Comparison of ENCODE assay signal across 8 mouse cellular contexts in genomic region chr9:108080168-108080567, GRCm38 (mm10). TPM values are rescaled to one million over a fixed set of nuclear protein-coding genes. Genes with fewer than 3 reads are reported as not detected.
A peak's percentile ranks its signal among the peaks of the same experiment; 100 is the strongest.
DNase-seq lines count a peak whose midpoint lies in the region; ATAC-seq and TF ChIP-seq lines count a peak whose summit lies in the region.

Gene Mst1, plus strand, starts transcription at chr9:108080436.

- 81% methylated on average over 5 of the region's 5 CpGs for WGBS in thymus, adult 2 months
- WGBS in liver, embryonic 11.5 days = 51% methylated on average over 5 of the region's 5 CpGs
- WGBS in stomach, embryonic 16.5 days = 66% methylated on average over 5 of the region's 5 CpGs

- H3K4me2 ChIP-seq in liver, embryonic 11.5 days = peak within 1 kb of the TSS; percentile 97
- H3K4me2 ChIP-seq in stomach, embryonic 16.5 days (ENCODE audit: low read depth, low read length) = peak within 1 kb of the TSS; percentile 95

- peak; percentile 85 for ATAC-seq in liver, embryonic 11.5 days (replicated peaks; ENCODE audit: low FRiP score)
- ATAC-seq in stomach, embryonic 16.5 days (ENCODE audit: insufficient read depth, low FRiP score) = peak; percentile 43; the same call in 1 of the 2 replicates

- peaks cover 4% of the 10 kb centered on the region; the same call in 1 of the 2 replicates for H3K36me3 ChIP-seq in thymus, adult 2 months (ENCODE audit: control insufficient read depth, insufficient read depth, low read length)
- H3K36me3 ChIP-seq in liver, embryonic 11.5 days (ENCODE audit: control insufficient read depth, insufficient read depth, low read length) = peaks cover 15% of the 10 kb centered on the region
- H3K36me3 ChIP-seq in stomach, embryonic 16.5 days (ENCODE audit: control insufficient read depth, insufficient read depth, low read length) = no peaks in the 10 kb centered on the region

- peak within 1 kb of the TSS; percentile 95 for H3K9ac ChIP-seq in liver, embryonic 11.5 days (ENCODE audit: low read depth, low read length)
- peak within 1 kb of the TSS; percentile 97 for H3K9ac ChIP-seq in stomach, embryonic 16.5 days (ENCODE audit: low read length)

- H3K27me3 ChIP-seq in thymus, adult 2 months (ENCODE audit: control insufficient read depth, insufficient read depth, low read length) = no peaks in the 10 kb centered on the region
- H3K27me3 ChIP-seq in liver, embryonic 11.5 days (replicated peaks; ENCODE audit: control insufficient read depth, insufficient read depth, low read length) = peaks cover 5% of the 10 kb centered on the region
- peaks cover 21% of the 10 kb centered on the region for H3K27me3 ChIP-seq in stomach, embryonic 16.5 days (ENCODE audit: control insufficient read depth, insufficient read depth, low read length)

- H3K9me3 ChIP-seq in liver, embryonic 11.5 days (ENCODE audit: control insufficient read depth, low read length) = no peaks in the 10 kb centered on the region
- no peaks in the 10 kb centered on the region for H3K9me3 ChIP-seq in stomach, embryonic 16.5 days (replicated peaks; ENCODE audit: control insufficient read depth, low read length)

- TF ChIP-seq CTCF in thymus, adult 2 months (IDR thresholded peaks at IDR 0.05; ENCODE audit: borderline replicate concordance, control insufficient read depth, extremely low read depth, insufficient read depth, low read length, poor library complexity) = no peak

- DNase-seq in adrenal gland, postnatal 10 days = no peak
- no peak for DNase-seq in adrenal gland, postnatal 4 days (ENCODE audit: low spot score in 2 of 2)
- DNase-seq in thymus, adult 2 months = no peak
- DNase-seq in thymus, postnatal 0 days (ENCODE audit: low spot score) = no peak
- DNase-seq in liver, embryonic 11.5 days (ENCODE audit: low spot score) = peak; percentile 57
- no peak for DNase-seq in layer of hippocampus, adult 8-10 months (ENCODE audit: low spot score in 2 of 2)
- no peak for DNase-seq in adrenal gland, adult (ENCODE audit: inconsistent age in 2 of 2, low spot score in 1 of 2)

- H3K4me3 ChIP-seq in thymus, adult 2 months (ENCODE audit: control insufficient read depth, insufficient read depth, low read length) = peak within 1 kb of the TSS; percentile 78
- peak within 1 kb of the TSS; percentile 79 for H3K4me3 ChIP-seq in liver, embryonic 11.5 days (ENCODE audit: low read depth, low read length)
- peak within 1 kb of the TSS; percentile 95 for H3K4me3 ChIP-seq in stomach, embryonic 16.5 days (replicated peaks; ENCODE audit: low read length)

- no peak for TF ChIP-seq POLR2A in thymus, adult 2 months (IDR thresholded peaks at IDR 0.05; ENCODE audit: control insufficient read depth, extremely low read depth, insufficient read depth, low read length, poor library complexity)

- no peak within 1 kb of the TSS for H3K27ac ChIP-seq in thymus, adult 2 months (ENCODE audit: control insufficient read depth, insufficient read depth, low read length)
- H3K27ac ChIP-seq in liver, embryonic 11.5 days (ENCODE audit: low read depth, low read length) = peak within 1 kb of the TSS; percentile 100
- peak within 1 kb of the TSS; percentile 92 for H3K27ac ChIP-seq in stomach, embryonic 16.5 days (ENCODE audit: low read length)

- H3K4me1 ChIP-seq in thymus, adult 2 months (replicated peaks; ENCODE audit: control insufficient read depth, insufficient read depth, low read length) = peaks cover 29% of the 10 kb centered on the region
- H3K4me1 ChIP-seq in liver, embryonic 11.5 days (replicated peaks; ENCODE audit: control insufficient read depth, insufficient read depth, low read length) = peaks cover 72% of the 10 kb centered on the region
- H3K4me1 ChIP-seq in stomach, embryonic 16.5 days (ENCODE audit: control insufficient read depth, insufficient read depth, low read length) = peaks cover 24% of the 10 kb centered on the region

RNA-seq across cellular contexts. Expression of gene Mst1, which starts in this region (rescaled TPM):
- 10 to 100 TPM; 12.8 to 28.1 TPM for total RNA-seq in adrenal gland, postnatal 10 days (2021)
- 10 to 100 TPM in 1 of 2 experiments, under 1 TPM in 1; 0.67 to 10.3 TPM for total RNA-seq in adrenal gland, postnatal 4 days (2021)
- polyA plus RNA-seq in thymus, adult 2 months (2012; rRNA removed) = 3.3 and 3.5 TPM in 2 replicates
- 1.5 and 3.1 TPM in 2 replicates for polyA plus RNA-seq in thymus, postnatal 0 days (2015; fragmentation: Nextera tagmentation; extraction: Ambion mirVana)
- polyA plus RNA-seq in liver, embryonic 11.5 days (2014; fragmentation: Nextera tagmentation; extraction: Ambion mirVana) = 9.7 and 12.5 TPM in 2 replicates
- 7.8 and 8.7 TPM in 2 replicates for polyA plus RNA-seq in stomach, embryonic 16.5 days (2015; fragmentation: Nextera tagmentation; extraction: Ambion mirVana)
- total RNA-seq in layer of hippocampus, adult 8-10 months (2022) = not detected
